Mouse (Mus musculus) left cerebral cortex, postnatal 25 days (tissue): ENCODE measurements around the gene Pcca. TPM values are rescaled to one million over a fixed set of nuclear protein-coding genes. Genes with fewer than 3 reads are reported as not detected.
A peak's percentile ranks its signal among the peaks of the same experiment; 100 is the strongest.

Experiments used
- DNase-seq, 2 experiments: peaks; one replicate each; pipeline ENCODE4 v3.0.0; 2022; ENCODE audit warnings: low spot score in 2 of 2, mixed read lengths in 1 of 2
- intact Hi-C: fragments of 180-260 bp; cut with DNase I; formaldehyde crosslinking; loops from one replicate; pipeline ENCODE4 v1.15.1; 2025
- total RNA-seq, 2 experiments: library from RNA; stranded (reverse); gene quantifications; 2 replicates each; pipeline ENCODE4 v1.2.3; 2021

Gene Pcca
- total RNA-seq, 2 experiments from 2014 or later, result 31.3 to 32.4 TPM

- DNase-seq, result no peak
- intact Hi-C loops, result loop anchor here (10.0 kb wide), 1 partner anchor 390 kb away; no protein-coding TSS in a partner anchor
Observed at GRCm38 (mm10) chr14:122875056-122875455, 340.9 kb downstream of the Pcca start.

DNA sequence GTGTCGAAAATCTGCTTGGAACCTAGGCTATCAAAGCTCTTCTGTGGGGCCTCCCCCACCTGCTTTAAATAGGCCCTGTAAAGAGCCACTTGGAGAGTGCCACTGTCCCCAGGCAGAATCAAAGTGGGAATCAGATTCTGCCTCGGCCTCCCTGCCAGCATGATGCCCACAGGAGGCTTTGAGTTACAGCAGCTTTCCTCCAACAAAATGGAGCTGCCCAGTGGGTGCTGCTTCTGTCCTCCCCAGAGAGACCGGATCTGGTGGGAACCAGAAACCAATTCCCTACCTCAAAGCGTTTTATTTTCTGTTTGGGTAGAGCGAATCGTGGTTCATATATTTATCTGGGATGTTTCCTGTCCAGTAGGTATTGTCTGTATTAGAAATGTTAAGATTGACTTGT is 341.5 kb downstream of the Pcca start:
- intact Hi-C loops, result loop anchor here (1.0 to 10.0 kb wide), 3 partner anchors 366 to 652 kb away; no protein-coding TSS in a partner anchor
- no peak for DNase-seq

DNA sequence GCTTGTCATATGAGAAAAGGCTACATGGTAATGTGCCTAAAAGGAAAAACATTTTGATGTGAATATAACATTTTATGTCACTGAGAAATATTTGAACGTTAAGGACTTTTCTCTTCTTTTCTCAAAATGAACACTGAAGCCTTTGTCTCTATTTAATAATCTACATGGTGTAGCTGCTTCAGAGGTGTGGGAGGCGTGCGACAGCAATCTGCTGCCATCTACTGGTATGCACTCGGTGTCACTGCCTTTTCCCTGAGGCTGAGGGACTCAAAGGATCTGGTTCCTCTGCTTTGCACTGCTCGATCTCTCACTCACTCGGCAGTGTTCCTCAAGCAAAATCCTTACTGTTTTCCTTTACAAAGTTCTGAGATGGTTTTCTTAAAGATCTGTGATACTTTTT is 342.0 kb downstream of the Pcca start:
- intact Hi-C loops, result loop anchor here (1.0 to 10.0 kb wide), 3 partner anchors 367 to 653 kb away; no protein-coding TSS in a partner anchor
- DNase-seq, result peak; percentile 84 to 91

DNA sequence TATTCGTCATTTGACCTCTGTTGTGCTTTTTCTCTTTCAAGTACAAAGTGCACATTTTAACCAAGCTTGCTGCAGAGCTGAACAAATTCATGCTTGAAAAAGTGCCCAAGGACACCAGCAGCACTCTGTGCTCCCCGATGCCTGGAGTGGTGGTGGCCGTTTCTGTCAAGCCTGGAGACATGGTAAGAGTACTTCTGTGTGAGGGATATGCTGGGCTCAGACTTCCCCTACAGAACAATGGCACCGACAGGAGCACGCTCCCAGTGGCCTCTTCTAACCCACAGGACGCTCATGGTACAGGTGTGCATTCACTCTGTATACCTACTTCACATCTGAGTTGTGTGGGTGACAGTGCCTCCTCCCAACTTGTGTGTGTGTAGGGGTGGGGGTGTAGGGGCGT is 342.6 kb downstream of the Pcca start:
- DNase-seq, result no peak
- intact Hi-C loops, result loop anchor here (1.0 to 10.0 kb wide), 3 partner anchors 367 to 653 kb away; no protein-coding TSS in a partner anchor

GRCm38 (mm10) chr14:122877787-122878186 is 343.7 kb downstream of the Pcca start:
- intact Hi-C loops, result loop anchor here (10.0 kb wide), 1 partner anchor 393 kb away; no protein-coding TSS in a partner anchor
- DNase-seq, result no peak

DNA sequence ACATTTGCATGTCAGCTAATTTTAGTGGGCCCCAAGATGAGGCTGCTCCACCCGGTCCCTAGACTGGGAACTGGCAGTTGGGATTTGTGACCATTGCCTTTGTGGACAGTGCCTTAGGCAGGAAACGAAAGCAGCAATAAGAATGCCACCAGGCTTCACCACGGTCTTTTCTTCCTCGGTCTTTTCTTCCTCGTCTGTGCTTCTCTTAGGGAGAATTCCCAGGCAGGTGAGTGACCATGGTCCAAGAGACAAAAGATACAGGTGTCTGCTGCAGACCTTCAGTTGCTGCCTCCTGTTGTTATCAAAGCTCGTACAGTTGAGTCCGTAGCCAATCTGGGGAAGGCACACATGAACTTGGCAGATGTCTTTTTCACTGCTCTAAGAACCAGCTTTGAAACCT is 346.2 kb downstream of the Pcca start:
- intact Hi-C loops, result no loop called here
- no peak for DNase-seq

GRCm38 (mm10) chr14:122881699-122882098 is 347.6 kb downstream of the Pcca start:
- DNase-seq, result no peak
- intact Hi-C loops, result no loop called here

- no peak for DNase-seq
- intact Hi-C loops, result no loop called here
Observed at GRCm38 (mm10) chr14:122882201-122882639, 348.1 kb downstream of the Pcca start.

DNA sequence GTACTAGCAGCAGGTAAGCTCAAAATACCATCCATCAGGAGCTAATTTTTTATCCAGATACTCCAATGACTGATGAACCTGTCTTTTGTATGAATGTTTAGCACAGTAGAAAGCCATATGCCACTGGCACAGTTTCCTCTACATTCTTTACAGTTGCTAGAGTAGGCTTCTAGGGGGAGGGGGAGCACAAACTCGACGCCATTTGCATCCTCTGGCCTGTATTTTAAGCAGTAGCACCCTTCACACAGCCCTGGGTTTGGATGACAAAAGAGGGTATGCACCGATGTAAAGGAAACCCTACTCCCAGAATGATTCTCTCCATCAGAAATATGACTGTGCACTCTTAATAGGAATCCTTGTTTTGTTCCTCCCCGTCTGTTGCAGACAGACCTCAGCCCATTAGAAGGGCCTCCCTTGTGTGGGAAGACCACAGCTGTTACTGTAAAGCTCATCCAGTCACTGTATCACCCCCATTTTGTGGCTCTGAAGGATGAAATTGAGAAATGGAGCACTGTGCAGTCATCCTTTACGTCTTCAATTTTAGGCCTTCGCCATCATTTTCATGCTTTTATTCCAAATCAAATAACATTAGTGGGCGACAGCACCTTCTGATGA is 348.8 kb downstream of the Pcca start:
- intact Hi-C loops, result no loop called here
- no peak for DNase-seq

DNA sequence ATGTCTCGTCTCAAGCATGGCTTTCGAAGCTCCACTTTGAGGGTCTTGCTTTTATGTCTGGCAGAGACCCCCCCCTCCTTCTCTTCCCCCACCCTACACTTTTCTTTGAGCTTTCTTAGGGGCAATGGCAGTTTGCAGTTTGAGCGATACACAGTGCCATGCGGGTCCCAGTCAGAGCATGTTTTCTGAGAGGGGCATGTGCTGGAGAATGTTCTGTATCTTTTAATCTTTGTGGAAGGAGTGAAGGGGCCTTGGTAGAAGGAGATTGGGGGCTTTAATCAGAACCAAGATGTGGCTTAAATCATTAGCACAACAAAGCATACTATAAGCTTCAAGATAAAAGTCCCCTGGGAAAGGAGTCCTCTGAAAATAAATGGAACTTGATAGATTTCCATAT is 349.3 kb downstream of the Pcca start:
- DNase-seq, result no peak
- intact Hi-C loops, result no loop called here

GRCm38 (mm10) chr14:122883821-122884584 is 349.9 kb downstream of the Pcca start:
- peak; percentile 16 to 46 for DNase-seq

GRCm38 (mm10) chr14:122885893-122886292 is 351.8 kb downstream of the Pcca start:
- intact Hi-C loops, result no loop called here
- peak in 1 of 2 experiments; percentile 75 for DNase-seq

More at GRCm38 (mm10) chr14:122883821-122884584, 349.9 kb downstream of the Pcca start:
- intact Hi-C loops, result no loop called here

DNA sequence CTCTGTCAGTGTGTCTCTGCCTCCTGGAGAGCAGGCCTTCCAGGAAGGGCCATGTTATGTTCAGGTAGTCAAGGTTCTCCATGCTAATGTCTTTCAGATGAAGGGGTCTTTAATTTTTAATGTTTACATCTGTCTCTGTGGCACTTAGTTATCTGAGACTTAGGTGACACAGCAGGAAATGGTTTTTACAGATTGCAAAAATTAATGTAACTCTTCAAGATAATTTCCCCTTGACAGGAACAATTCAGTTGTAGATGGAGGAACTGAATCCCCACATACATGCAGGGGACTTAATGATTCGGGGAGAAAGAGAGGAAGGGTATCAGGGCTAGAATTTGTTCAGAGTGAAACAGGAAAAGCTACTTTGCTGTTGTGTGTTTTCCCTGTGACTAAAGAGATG is 353.2 kb downstream of the Pcca start:
- intact Hi-C loops, result no loop called here
- DNase-seq, result no peak

GRCm38 (mm10) chr14:122887702-122888479 is 353.8 kb downstream of the Pcca start:
- no peak for DNase-seq
- intact Hi-C loops, result no loop called here

GRCm38 (mm10) chr14:122888480-122888872 is 354.4 kb downstream of the Pcca start:
- no peak for DNase-seq
- intact Hi-C loops, result no loop called here

- intact Hi-C loops, result no loop called here
- no peak for DNase-seq
Observed at GRCm38 (mm10) chr14:122891470-122891968, 357.4 kb downstream of the Pcca start.

GRCm38 (mm10) chr14:122896106-122896505 is 362.0 kb downstream of the Pcca start:
- no peak for DNase-seq
- intact Hi-C loops, result no loop called here

DNA sequence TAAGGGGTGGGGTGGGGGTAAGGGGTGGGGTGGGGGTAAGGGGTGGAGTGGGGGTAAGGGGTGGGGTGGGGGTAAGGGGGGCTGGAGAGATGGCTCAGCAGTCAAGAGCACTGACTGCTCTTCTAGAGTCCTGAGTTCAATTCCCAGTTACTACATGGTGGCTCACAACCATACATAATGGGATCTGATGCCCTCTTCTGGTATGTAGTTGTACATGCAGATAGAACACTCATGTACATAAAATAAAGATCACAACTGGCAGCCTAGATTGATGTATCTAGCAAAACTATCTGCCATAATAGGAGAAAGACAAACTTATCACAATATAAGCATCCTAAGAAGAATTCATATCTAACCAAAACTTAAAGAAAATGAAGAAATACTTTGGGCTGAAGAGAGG is 364.4 kb downstream of the Pcca start:
- DNase-seq, result no peak
- intact Hi-C loops, result no loop called here

DNA sequence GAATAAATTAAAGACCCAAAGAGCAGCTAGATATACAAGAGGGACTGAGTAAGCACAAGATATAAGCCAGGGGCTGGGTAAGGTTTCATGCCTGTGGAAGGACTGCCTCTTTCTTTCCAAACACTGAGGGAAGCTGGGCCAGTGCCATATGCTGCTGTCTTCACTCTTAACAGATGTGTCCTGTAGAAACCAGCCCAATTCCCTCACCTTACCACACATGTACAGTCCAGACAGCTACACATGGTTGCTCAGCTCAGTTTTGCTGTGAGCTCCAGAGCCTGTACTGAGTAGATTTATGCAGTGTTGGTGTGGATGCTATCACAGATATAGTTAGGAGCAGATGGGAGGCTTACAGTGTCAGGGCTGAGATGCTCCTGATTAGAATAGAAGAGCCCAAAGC is 366.6 kb downstream of the Pcca start:
- DNase-seq, result peak in 1 of 2 experiments; percentile 20
- intact Hi-C loops, result no loop called here

DNA sequence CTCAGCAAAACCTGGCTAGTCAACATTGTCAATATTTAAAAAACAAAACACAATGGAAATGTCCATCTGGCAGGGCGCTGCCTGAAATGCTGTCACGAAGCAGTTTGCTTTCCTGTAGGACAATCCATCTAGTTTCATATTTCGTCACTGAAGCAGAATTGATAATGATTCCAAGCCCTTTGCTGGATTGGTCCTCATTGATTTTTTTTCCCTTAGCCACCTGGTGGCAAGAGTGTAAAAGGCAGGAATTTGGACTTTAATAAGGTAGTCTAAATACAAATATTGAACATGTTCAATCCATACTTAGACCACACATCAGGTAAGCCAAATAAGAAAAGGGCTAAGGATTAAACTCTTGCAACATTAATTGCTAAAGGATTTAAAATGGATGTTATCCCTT is 367.1 kb downstream of the Pcca start:
- intact Hi-C loops, result no loop called here
- DNase-seq, result no peak
